In the genomic region with DNA sequence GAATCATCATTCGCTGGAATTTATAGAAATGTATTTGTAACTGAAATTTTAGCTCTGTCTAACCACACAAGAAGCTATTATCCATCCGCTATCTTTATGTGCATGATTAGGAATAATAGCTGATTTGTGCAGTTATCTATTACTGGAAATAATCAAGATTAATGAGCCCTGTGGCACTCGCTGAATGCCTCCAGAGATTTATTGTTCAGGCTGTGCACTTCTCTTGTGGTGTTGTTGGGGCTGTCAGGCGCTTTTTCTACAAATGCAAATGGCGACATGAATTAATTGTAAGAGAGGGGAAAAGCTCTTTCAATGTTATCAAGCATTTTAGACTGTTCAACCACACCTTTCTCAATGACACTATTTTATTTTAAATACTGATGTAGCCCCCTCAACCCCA, we compare ENCODE assay signal across 23 mouse cellular contexts.
DNase-seq lines count a peak whose midpoint lies in the region; ATAC-seq and TF ChIP-seq lines count a peak whose summit lies in the region.
"Had no signal": no experiment of that assay in that cellular context is flagged by ENCODE, and none has a peak within 500 bp of the region (broad histone marks: within the 10 kb centered on the region; RNA-seq: fewer than 3 reads in every experiment).

No protein-coding gene starts in this region.

- H3K4me1 ChIP-seq in hindbrain, embryonic 10.5 days (replicated peaks), result peaks cover 42% of the 10 kb centered on the region
- H3K4me1 ChIP-seq in hindbrain, embryonic 16.5 days (ENCODE audit: control insufficient read depth, insufficient read depth, low read depth, low read length), result peaks cover 16% of the 10 kb centered on the region
- peaks cover 55% of the 10 kb centered on the region for H3K4me1 ChIP-seq in neural tube, embryonic 13.5 days (replicated peaks)
- H3K4me1 ChIP-seq: embryonic facial prominence, embryonic 15.5 days; intestine, embryonic 15.5 days; liver, embryonic 13.5 days had no signal

- H3K27me3 ChIP-seq in hindbrain, embryonic 10.5 days (ENCODE audit: insufficient read depth, poor library complexity, severe bottlenecking), result no peaks in the 10 kb centered on the region
- H3K27me3 ChIP-seq in hindbrain, embryonic 16.5 days (replicated peaks; ENCODE audit: control insufficient read depth, insufficient read depth, low read length), result no peaks in the 10 kb centered on the region
- no peaks in the 10 kb centered on the region for H3K27me3 ChIP-seq in neural tube, embryonic 13.5 days
- H3K27me3 ChIP-seq: embryonic facial prominence, embryonic 15.5 days; intestine, embryonic 15.5 days; liver, embryonic 13.5 days; midbrain, embryonic 13.5 days; Patski had no signal

- no peak for TF ChIP-seq POLR2A in brain, embryonic 14.5 days (IDR thresholded peaks at IDR 0.05; ENCODE audit: borderline replicate concordance, extremely low read depth, insufficient read depth, insufficient read length, poor library complexity, severe bottlenecking)

- no peak for DNase-seq in hindbrain, embryonic 10.5 days (ENCODE audit: low spot score)
- DNase-seq in brain, embryonic 14.5 days (ENCODE audit: low read depth), result peak; percentile 57
- peak; percentile 47 for DNase-seq in embryo, embryonic 11 days
- no peak for DNase-seq in urinary bladder, postnatal 14 days (ENCODE audit: low spot score)
- DNase-seq in MN1 (ENCODE audit: low spot score), result no peak
- DNase-seq: cerebellum, adult 11-12 months; cerebellum, postnatal 10 days; gastrocnemius, postnatal 10 days; kidney, adult 8-10 months; kidney, postnatal 14 days; liver, embryonic 13.5 days; right cerebral cortex, postnatal 14 days; thymus, adult 2 months; thymus, postnatal 4 days had no signal

- H3K36me3 ChIP-seq in hindbrain, embryonic 10.5 days, result 0 out of 2 replicates have a peak, but pooled peaks cover 3% of the 10 kb centered on the region
- no peaks in the 10 kb centered on the region for H3K36me3 ChIP-seq in hindbrain, embryonic 16.5 days (ENCODE audit: control insufficient read depth, insufficient read depth, low read length)
- no peaks in the 10 kb centered on the region for H3K36me3 ChIP-seq in neural tube, embryonic 13.5 days
- H3K36me3 ChIP-seq: embryonic facial prominence, embryonic 15.5 days; intestine, embryonic 15.5 days; liver, embryonic 13.5 days; midbrain, embryonic 13.5 days had no signal

- H3K9me3 ChIP-seq in hindbrain, embryonic 10.5 days, result no peaks in the 10 kb centered on the region
- no peaks in the 10 kb centered on the region for H3K9me3 ChIP-seq in hindbrain, embryonic 16.5 days (ENCODE audit: control insufficient read depth, low read length)
- no peaks in the 10 kb centered on the region for H3K9me3 ChIP-seq in neural tube, embryonic 13.5 days
- H3K9me3 ChIP-seq: embryonic facial prominence, embryonic 15.5 days; intestine, embryonic 15.5 days; liver, embryonic 13.5 days; midbrain, embryonic 13.5 days had no signal

- H3K4me2 ChIP-seq in hindbrain, embryonic 16.5 days (ENCODE audit: low read length), result no peak overlapping the region
- H3K4me2 ChIP-seq in neural tube, embryonic 13.5 days, result peak overlapping the region; percentile 7; the same call in 1 of the 2 replicates
- H3K4me2 ChIP-seq: embryonic facial prominence, embryonic 15.5 days; heart, embryonic 11.5 days; intestine, embryonic 15.5 days; liver, embryonic 13.5 days; lung, embryonic 14.5 days; midbrain, embryonic 13.5 days had no signal

- H3K27ac ChIP-seq in hindbrain, embryonic 10.5 days, result peak overlapping the region; percentile 43; the same call in 1 of the 2 replicates
- no peak overlapping the region for H3K27ac ChIP-seq in hindbrain, embryonic 16.5 days (ENCODE audit: low read depth, low read length)
- H3K27ac ChIP-seq in neural tube, embryonic 13.5 days (replicated peaks), result peak overlapping the region; percentile 57
- H3K27ac ChIP-seq: embryonic facial prominence, embryonic 15.5 days; intestine, embryonic 15.5 days; liver, embryonic 13.5 days; midbrain, embryonic 13.5 days; stomach, postnatal 0 days had no signal

- H3K9ac ChIP-seq in hindbrain, embryonic 16.5 days (ENCODE audit: low read depth, low read length), result no peak overlapping the region
- no peak overlapping the region for H3K9ac ChIP-seq in neural tube, embryonic 13.5 days
- H3K9ac ChIP-seq: embryonic facial prominence, embryonic 15.5 days; intestine, embryonic 15.5 days; liver, embryonic 13.5 days; lung, embryonic 14.5 days; midbrain, embryonic 13.5 days had no signal

- 68% methylated on average over 5 of the region's 5 CpGs for WGBS in hindbrain, embryonic 10.5 days
- 38% methylated on average over 5 of the region's 5 CpGs for WGBS in hindbrain, embryonic 16.5 days
- WGBS in neural tube, embryonic 13.5 days, result 23% methylated on average over 5 of the region's 5 CpGs

- no peak overlapping the region for H3K4me3 ChIP-seq in hindbrain, embryonic 10.5 days
- no peak overlapping the region for H3K4me3 ChIP-seq in hindbrain, embryonic 16.5 days (ENCODE audit: low read length)
- H3K4me3 ChIP-seq in neural tube, embryonic 13.5 days, result no peak overlapping the region
- H3K4me3 ChIP-seq: embryonic facial prominence, embryonic 15.5 days; intestine, embryonic 15.5 days; liver, embryonic 13.5 days; midbrain, embryonic 13.5 days had no signal

- ATAC-seq in hindbrain, embryonic 16.5 days, result no peak
- peak; percentile 58; the same call in 1 of the 2 replicates for ATAC-seq in neural tube, embryonic 13.5 days (ENCODE audit: low read depth)
- ATAC-seq: intestine, embryonic 15.5 days; midbrain, embryonic 13.5 days; Patski had no signal

- no peak for TF ChIP-seq CTCF in brain, embryonic 14.5 days (IDR thresholded peaks at IDR 0.05; ENCODE audit: borderline replicate concordance, extremely low read depth, insufficient read depth, insufficient read length)

Comparison
In these comparisons a context has a peak if more than half of its experiments do, and no peak if none do; other contexts are left out.
1. DNase-seq: peak in brain, embryonic 14.5 days (single experiment) and embryo, embryonic 11 days (single experiment); none in hindbrain, embryonic 10.5 days (single experiment), urinary bladder, postnatal 14 days (single experiment) and MN1 (single experiment).